Mouse (Mus musculus) small intestine, adult 2 months (tissue): Measurements from ENCODE around the gene Lcp1. TPM values are rescaled to one million over a fixed set of nuclear protein-coding genes. Genes with fewer than 3 reads are reported as not detected.

ENCODE experiments used
- H3K27ac ChIP-seq: fragments of 200-500 bp; 2 replicates; pipeline ENCODE4 v1.5.1; 2012; ENCODE audit warnings: low read depth, low read length, control low read depth, inconsistent platforms; ENCODE audit not compliant: insufficient read depth
- H3K27me3 ChIP-seq: fragments of 200-500 bp; 2 replicates; pipeline ENCODE4 v1.6.1; 2012; ENCODE audit warnings: mild to moderate bottlenecking, moderate library complexity, low read length, inconsistent platforms; ENCODE audit not compliant: control insufficient read depth, insufficient read depth
- H3K36me3 ChIP-seq: fragments of 200-500 bp; 2 replicates; pipeline ENCODE4 v1.6.1; 2012; ENCODE audit warnings: mild to moderate bottlenecking, low read length, control low read depth, inconsistent platforms; ENCODE audit not compliant: control insufficient read depth, insufficient read depth
- H3K4me1 ChIP-seq: fragments of 200-500 bp; 2 replicates; pipeline ENCODE4 v1.6.1; 2012; ENCODE audit warnings: low read length, inconsistent platforms, mixed read lengths; ENCODE audit not compliant: control insufficient read depth, insufficient read depth, insufficient read length
- H3K4me3 ChIP-seq: fragments of 200-500 bp; 2 replicates; pipeline ENCODE4 v1.5.1; 2012; ENCODE audit warnings: low read depth, mild to moderate bottlenecking, control low read depth, inconsistent platforms, low read length, moderate library complexity
- CTCF ChIP-seq: fragments of 200-500 bp; IDR thresholded peaks from 2 replicates; pipeline ENCODE4 v1.5.1; 2012; ENCODE audit warnings: low read depth, mild to moderate bottlenecking, control low read depth, inconsistent platforms, low read length, moderate library complexity, mixed read lengths; ENCODE audit not compliant: insufficient replicate concordance, insufficient read length; ENCODE audit errors: extremely low read depth
- POLR2A ChIP-seq: fragments of 200-500 bp; IDR thresholded peaks from 2 replicates; pipeline ENCODE4 v1.6.1; 2012; ENCODE audit warnings: low read depth, mild to moderate bottlenecking, control low read depth, inconsistent platforms, low read length, moderate library complexity
- WGBS: fragments of 180-500 bp; shearing (Covaris S2); methylation state at CpG from one replicate; pipeline ENCODE4 v1.1.7; 2018; 5-methylcytosine and 5-hydroxymethylcytosine counted together
- polyA plus RNA-seq: library from polyadenylated mRNA; depleted of rRNA; stranded (reverse); fragments of >200 nt; gene quantifications from 2 replicates; pipeline ENCODE4 v1.2.3, GENCODE M21; 2012

Gene Lcp1
- polyA plus RNA-seq, 1 experiment: 5.6 TPM

- H3K36me3 ChIP-seq: no peaks in the 10 kb centered on the region
- 42% methylated on average over 4 of the region's 4 CpGs for WGBS
- H3K4me3 ChIP-seq: peak overlapping the region; percentile 58
- peaks cover 14% of the 10 kb centered on the region; the same call in 1 of the 2 replicates for H3K4me1 ChIP-seq
- peak overlapping the region; percentile 59 for H3K27ac ChIP-seq
- H3K27me3 ChIP-seq: no peaks in the 10 kb centered on the region
- TF ChIP-seq POLR2A: 0 out of 2 replicates have a peak, but pooled peaks have one; percentile 31
- no peak for TF ChIP-seq CTCF
Observed at GRCm38 (mm10) chr14:75176425-75177045, 45.6 kb downstream of the Lcp1 start.

DNA sequence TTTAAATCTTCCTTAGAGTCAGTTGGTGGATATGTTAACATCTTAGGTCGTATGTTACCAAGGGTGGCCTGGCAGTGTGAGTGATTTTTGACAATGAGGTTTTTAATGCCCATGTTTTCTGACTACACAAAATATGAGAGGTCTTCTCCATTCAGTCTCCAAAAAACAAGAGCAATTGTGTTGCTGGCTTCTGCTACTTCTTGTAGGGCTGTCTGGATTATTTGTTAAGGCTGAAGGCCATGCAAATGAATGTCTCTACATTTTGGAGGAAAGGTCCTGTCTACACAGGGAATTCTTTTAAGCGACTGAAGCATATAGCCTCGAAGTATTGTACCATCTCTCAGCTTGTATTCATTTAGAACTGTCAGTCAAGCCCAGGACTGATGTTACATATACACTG, 46.5 kb downstream of the Lcp1 start:
- Histone ChIP-seq H3K27ac (0 out of 2 replicates have a peak overlapping the region, but pooled peaks have one; percentile 42), H3K4me1 (peaks cover 14% of the 10 kb centered on the region; the same call in 1 of the 2 replicates)

DNA sequence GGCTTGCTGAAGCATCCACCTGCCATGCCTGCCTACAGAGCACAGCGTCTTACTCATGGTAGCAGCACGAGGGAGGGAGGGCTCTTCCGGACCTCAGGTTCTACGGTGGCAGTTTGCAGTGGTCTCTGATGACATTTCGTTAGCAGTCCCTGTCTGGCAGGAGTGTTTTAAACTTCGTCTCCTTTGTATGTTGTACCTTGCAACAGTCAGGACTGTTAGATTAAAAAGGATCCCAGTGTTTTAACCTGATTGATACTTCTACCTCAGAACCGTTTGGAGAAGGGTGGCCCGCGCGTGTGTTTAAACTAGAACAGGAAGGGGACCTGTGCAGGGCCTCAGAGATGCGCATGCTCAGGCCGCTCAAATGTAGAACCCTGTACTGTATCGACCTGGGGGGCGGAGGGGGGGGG, 47.5 kb downstream of the Lcp1 start:
- H3K4me3 ChIP-seq: peak overlapping the region; percentile 56
- peaks cover 14% of the 10 kb centered on the region; the same call in 1 of the 2 replicates for H3K4me1 ChIP-seq
- TF ChIP-seq CTCF (no peak), POLR2A (no peak)
- no peaks in the 10 kb centered on the region for H3K36me3 ChIP-seq
- WGBS: 66% methylated on average over 14 of the region's 14 CpGs
- H3K27ac ChIP-seq: peak overlapping the region; percentile 59
- no peaks in the 10 kb centered on the region for H3K27me3 ChIP-seq

More for the DNA sequence above, 46.5 kb downstream of the Lcp1 start:
- no peak overlapping the region for H3K4me3 ChIP-seq
- H3K36me3 ChIP-seq: no peaks in the 10 kb centered on the region
- TF ChIP-seq POLR2A (no peak), CTCF (no peak)
- 79% methylated on average over 3 of the region's 3 CpGs for WGBS
- H3K27me3 ChIP-seq: no peaks in the 10 kb centered on the region

DNA sequence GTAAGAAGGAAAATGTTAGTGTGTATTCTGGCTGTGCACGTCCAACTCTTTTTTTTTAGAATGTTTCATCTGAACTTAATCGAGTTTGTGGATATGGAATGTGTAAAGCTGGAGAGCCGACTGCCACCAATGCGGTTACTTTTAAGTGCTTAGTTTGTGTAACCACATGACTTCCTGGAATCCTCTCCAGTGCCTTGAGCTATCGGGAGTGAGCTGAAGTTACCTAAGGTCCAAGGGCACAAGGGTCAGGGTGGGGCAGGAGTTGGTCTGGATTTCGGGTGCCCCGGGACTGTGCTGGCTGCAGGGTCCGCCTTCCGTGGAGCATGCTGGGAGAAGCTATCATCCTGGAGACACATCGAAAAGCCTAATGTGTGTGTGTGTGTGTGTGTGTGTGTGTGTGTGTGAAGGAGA, 47.9 kb downstream of the Lcp1 start:
- H3K4me3 ChIP-seq: peak overlapping the region; percentile 56
- peak overlapping the region; percentile 86 for H3K27ac ChIP-seq
- H3K36me3 ChIP-seq: no peaks in the 10 kb centered on the region
- 51% methylated on average over 10 of the region's 10 CpGs for WGBS
- peaks cover 14% of the 10 kb centered on the region; the same call in 1 of the 2 replicates for H3K4me1 ChIP-seq
- no peaks in the 10 kb centered on the region for H3K27me3 ChIP-seq
- no peak for TF ChIP-seq POLR2A
- TF ChIP-seq CTCF: no peak

DNA sequence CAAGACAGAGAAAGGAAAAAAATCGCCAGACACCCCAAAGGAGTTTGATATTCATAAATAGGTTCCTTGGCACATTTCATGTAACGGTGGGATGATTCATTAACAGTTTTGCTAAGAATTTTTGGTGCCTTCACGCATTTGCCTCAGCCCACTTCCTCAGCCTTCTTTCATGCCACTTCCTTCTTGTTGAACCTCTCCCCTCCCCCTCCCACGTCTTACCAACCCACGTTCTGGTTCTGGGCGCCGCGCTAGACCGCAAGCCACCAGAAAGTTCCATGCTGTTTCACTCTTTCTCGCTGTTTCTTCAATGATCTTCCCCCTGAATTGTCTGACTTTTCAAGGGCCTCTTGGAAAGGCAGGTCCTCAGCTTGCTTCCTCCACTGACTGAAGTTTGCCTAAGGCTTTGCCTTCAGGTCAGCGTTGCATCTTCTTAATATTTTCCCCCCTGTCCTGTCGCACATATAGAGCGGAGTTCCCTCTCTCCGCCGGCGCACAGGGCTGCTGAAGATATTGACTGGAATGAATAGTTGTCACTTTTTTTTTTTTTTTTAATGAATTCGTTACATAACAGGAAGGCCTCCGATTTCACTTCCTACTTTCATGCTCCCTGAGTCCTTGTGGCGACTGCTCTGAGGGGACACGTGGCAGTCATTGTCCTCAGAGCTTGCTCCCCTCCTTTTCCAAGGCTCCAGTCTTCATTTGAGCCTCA, 48.5 kb downstream of the Lcp1 start:
- Histone ChIP-seq H3K36me3 (no peaks in the 10 kb centered on the region), H3K4me3 (peak overlapping the region; percentile 56), H3K4me1 (peaks cover 16% of the 10 kb centered on the region), H3K27me3 (no peaks in the 10 kb centered on the region), H3K27ac (peak overlapping the region; percentile 86)
- 77% methylated on average over 20 of the region's 20 CpGs for WGBS
- TF ChIP-seq POLR2A (no peak), CTCF (no peak)

GRCm38 (mm10) chr14:75180551-75180978, 49.7 kb downstream of the Lcp1 start:
- H3K36me3 ChIP-seq: no peaks in the 10 kb centered on the region
- no peaks in the 10 kb centered on the region for H3K27me3 ChIP-seq
- H3K4me3 ChIP-seq: no peak overlapping the region; the same call in 1 of the 2 replicates
- peak overlapping the region; percentile 41; the same call in 1 of the 2 replicates for H3K27ac ChIP-seq
- 73% methylated on average over 8 of the region's 8 CpGs for WGBS
- H3K4me1 ChIP-seq: peaks cover 12% of the 10 kb centered on the region
- TF ChIP-seq POLR2A (no peak), CTCF (no peak)

DNA sequence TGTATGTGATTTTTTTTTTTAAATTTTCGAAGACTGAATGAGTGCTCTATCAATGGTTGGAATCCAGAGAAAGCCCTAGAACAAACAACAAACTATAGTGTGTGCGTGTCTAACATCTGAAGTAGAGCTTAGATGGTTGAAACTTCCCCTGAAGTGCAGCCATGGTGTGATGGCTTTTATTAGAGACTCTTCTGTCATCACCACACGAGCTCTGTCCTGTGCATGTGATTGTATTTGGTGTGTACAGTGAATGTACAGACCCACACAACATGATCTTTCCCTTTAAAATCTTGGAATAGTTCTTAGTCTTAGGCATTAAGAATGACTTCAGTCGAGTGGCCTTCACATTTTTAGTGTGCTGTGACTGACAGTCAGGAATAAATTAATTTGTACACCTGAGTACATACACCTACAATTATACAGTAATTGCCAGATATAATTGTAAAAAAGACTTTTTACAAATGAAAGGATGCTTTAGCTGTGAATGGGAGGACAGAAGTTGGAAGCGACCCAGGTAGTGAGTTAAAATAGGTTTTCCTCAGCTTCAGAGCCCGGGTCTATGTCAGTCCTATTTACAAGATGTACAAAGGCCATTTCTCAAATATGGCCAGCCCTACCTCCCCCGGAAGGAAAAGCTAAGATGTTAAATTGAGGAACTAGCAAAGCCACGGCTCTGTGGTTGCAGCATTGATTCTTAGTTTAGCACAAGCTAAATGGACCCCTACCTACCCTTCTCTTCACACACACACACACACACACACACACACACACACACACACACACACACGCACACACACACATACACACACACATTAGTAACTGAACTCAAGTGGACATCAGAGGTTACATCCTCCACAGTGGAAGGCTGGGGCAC, 50.4 kb downstream of the Lcp1 start:
- peak overlapping the region; percentile 27; the same call in 1 of the 2 replicates for H3K27ac ChIP-seq
- TF ChIP-seq CTCF (no peak), POLR2A (no peak)

More for the DNA sequence above, 50.4 kb downstream of the Lcp1 start:
- peaks cover 8% of the 10 kb centered on the region for H3K4me1 ChIP-seq
- H3K4me3 ChIP-seq: no peak overlapping the region
- no peaks in the 10 kb centered on the region for H3K36me3 ChIP-seq
- H3K27me3 ChIP-seq: no peaks in the 10 kb centered on the region
- 64% methylated on average over 9 of the region's 9 CpGs for WGBS
